Mouse (Mus musculus): Measurements from ENCODE around the gene Smco3. TPM values are rescaled to one million over a fixed set of nuclear protein-coding genes. Genes with fewer than 3 reads are reported as not detected.

Smco3 gene
- total and polyA plus RNA-seq, 3 experiments = not detected

GRCm38 (mm10) chr6:136824987-136825386 lies 10.3 kb downstream of the Smco3 start:
- Histone ChIP-seq H3K27ac (ENCODE audit: control insufficient read depth, low read depth, low read length) (no peak overlapping the region), H3K4me1 (ENCODE audit: control insufficient read depth in 1 of 2, insufficient read depth in 2 of 2, low read length in 2 of 2) (peaks cover 3% of the 10 kb centered on the region in 2 experiments; a peak in 3 of 4 replicates), H3K9ac (ENCODE audit: control insufficient read depth, low read depth, low read length, poor library complexity, severe bottlenecking) (no peak overlapping the region), H3K9me3 (replicated peaks; ENCODE audit: insufficient read depth, low read length) (no peaks in the 10 kb centered on the region), H3K79me2 (ENCODE audit: control insufficient read depth, insufficient read depth, low read length, poor library complexity) (peaks cover 24% of the 10 kb centered on the region), H3K27me3 (ENCODE audit: control insufficient read depth in 1 of 2, insufficient read depth in 2 of 2, low read length in 2 of 2) (no peaks in the 10 kb centered on the region), H3K4me3 (ENCODE audit: control insufficient read depth in 1 of 2, insufficient read depth in 1 of 2, low read depth in 2 of 2, low read length in 2 of 2) (no peak overlapping the region), H3K36me3 (ENCODE audit: control insufficient read depth in 1 of 2, insufficient read depth in 2 of 2, low read length in 2 of 2) (peaks cover 11 to 21% of the 10 kb centered on the region in 2 experiments)
- TF ChIP-seq ETS1 (IDR thresholded peaks at IDR 0.05; ENCODE audit: low read depth, low read length) (no peak), SMC3 (IDR thresholded peaks at IDR 0.05; ENCODE audit: low read depth, low read length) (no peak), E2F4 (IDR thresholded peaks at IDR 0.05; ENCODE audit: borderline replicate concordance, low read depth, low read length) (no peak), ZC3H11A (IDR thresholded peaks at IDR 0.05; ENCODE audit: low read depth, low read length) (no peak), EP300 (IDR thresholded peaks at IDR 0.05; ENCODE audit: low read depth in 1 of 2, low read length in 2 of 2) (no peak), ELF1 (IDR thresholded peaks at IDR 0.05; ENCODE audit: low read depth, low read length) (no peak), POLR2A (IDR thresholded peaks at IDR 0.05; ENCODE audit: control insufficient read depth in 1 of 2, insufficient read depth in 1 of 2, low read depth in 1 of 2, low read length in 2 of 2, poor library complexity in 1 of 2) (no peak), NRF1 (IDR thresholded peaks at IDR 0.05; ENCODE audit: insufficient read depth, low read depth, low read length, poor library complexity, severe bottlenecking) (no peak), MYB (IDR thresholded peaks at IDR 0.05; ENCODE audit: low read depth, low read length) (no peak), TAL1 (IDR thresholded peaks at IDR 0.05; ENCODE audit: low read length) (no peak)
- DNase-seq (ENCODE audit: low read depth, low spot score) = no peak

- Histone ChIP-seq H3K4me3 (ENCODE audit: control insufficient read depth in 1 of 2, insufficient read depth in 1 of 2, low read depth in 2 of 2, low read length in 2 of 2) (no peak overlapping the region), H3K27ac (ENCODE audit: control insufficient read depth, low read depth, low read length) (no peak overlapping the region), H3K27me3 (ENCODE audit: control insufficient read depth in 1 of 2, insufficient read depth in 2 of 2, low read length in 2 of 2) (no peaks in the 10 kb centered on the region), H3K79me2 (ENCODE audit: control insufficient read depth, insufficient read depth, low read length, poor library complexity) (peaks cover 10% of the 10 kb centered on the region; the same call in 1 of the 2 replicates), H3K9ac (ENCODE audit: control insufficient read depth, low read depth, low read length, poor library complexity, severe bottlenecking) (no peak overlapping the region), H3K36me3 (ENCODE audit: control insufficient read depth in 1 of 2, insufficient read depth in 2 of 2, low read length in 2 of 2) (peaks cover 5 to 35% of the 10 kb centered on the region in 2 experiments), H3K9me3 (replicated peaks; ENCODE audit: insufficient read depth, low read length) (no peaks in the 10 kb centered on the region), H3K4me1 (ENCODE audit: control insufficient read depth in 1 of 2, insufficient read depth in 2 of 2, low read length in 2 of 2) (no peaks in the 10 kb centered on the region)
- no peak for DNase-seq (ENCODE audit: low read depth, low spot score)
- no peak for TF ChIP-seq MAFK (IDR thresholded peaks at IDR 0.05; ENCODE audit: borderline replicate concordance, low read depth, low read length)
- no peak for TF ChIP-seq E2F4 (IDR thresholded peaks at IDR 0.05; ENCODE audit: borderline replicate concordance, low read depth, low read length)
- no peak for TF ChIP-seq SMC3 (IDR thresholded peaks at IDR 0.05; ENCODE audit: low read depth, low read length)
- TF ChIP-seq ZNF384 (IDR thresholded peaks at IDR 0.05; ENCODE audit: low read depth, low read length) = no peak
- no peak for TF ChIP-seq MXI1 (IDR thresholded peaks at IDR 0.05; ENCODE audit: low read depth, low read length)
- no peak for TF ChIP-seq CHD2 (IDR thresholded peaks at IDR 0.05; ENCODE audit: low read length)
- TF ChIP-seq ETS1 (IDR thresholded peaks at IDR 0.05; ENCODE audit: low read depth, low read length) = no peak
- TF ChIP-seq TAL1 (IDR thresholded peaks at IDR 0.05; ENCODE audit: low read length) = no peak
- no peak for TF ChIP-seq CTCF (IDR thresholded peaks at IDR 0.05 in 2 of 3, conservative IDR thresholded peaks at IDR 0.05 in 1 of 3; ENCODE audit: control insufficient read depth in 1 of 3, insufficient read depth in 1 of 3, low read depth in 2 of 3, low read length in 3 of 3, poor library complexity in 1 of 3, severe bottlenecking in 1 of 3)
- no peak for TF ChIP-seq GABPA (IDR thresholded peaks at IDR 0.05; ENCODE audit: low read depth, low read length)
- TF ChIP-seq NRF1 (IDR thresholded peaks at IDR 0.05; ENCODE audit: insufficient read depth, low read depth, low read length, poor library complexity, severe bottlenecking) = no peak
- no peak for TF ChIP-seq NELFE (IDR thresholded peaks at IDR 0.05; ENCODE audit: low read depth, low read length)
- TF ChIP-seq USF1 (IDR thresholded peaks at IDR 0.05; ENCODE audit: low read depth, low read length) = no peak
- TF ChIP-seq RAD21 (IDR thresholded peaks at IDR 0.05; ENCODE audit: low read depth, low read length) = no peak
- no peak for TF ChIP-seq RCOR1 (IDR thresholded peaks at IDR 0.05; ENCODE audit: low read depth, low read length)
- no peak for TF ChIP-seq ELF1 (IDR thresholded peaks at IDR 0.05; ENCODE audit: low read depth, low read length)
- no peak for TF ChIP-seq POLR2A (IDR thresholded peaks at IDR 0.05; ENCODE audit: control insufficient read depth in 1 of 2, insufficient read depth in 1 of 2, low read depth in 1 of 2, low read length in 2 of 2, poor library complexity in 1 of 2)
- no peak for TF ChIP-seq POLR2AphosphoS2 (IDR thresholded peaks at IDR 0.05; ENCODE audit: low read length)
- TF ChIP-seq TCF12 (IDR thresholded peaks at IDR 0.05; ENCODE audit: low read depth, low read length) = no peak
These were observed 14.2 kb downstream of the Smco3 start for GRCm38 (mm10) chr6:136821086-136821485.

Measured in MEL (cell line).